Mouse (Mus musculus): Measurements from ENCODE around the gene Cel.

- TF ChIP-seq EP300 (IDR thresholded peaks at IDR 0.05; ENCODE audit: low read depth in 1 of 2, low read length in 2 of 2), result no peak
- no peak for TF ChIP-seq SMC3 (IDR thresholded peaks at IDR 0.05; ENCODE audit: low read depth, low read length)
- no peak for TF ChIP-seq E2F4 (IDR thresholded peaks at IDR 0.05; ENCODE audit: borderline replicate concordance, low read depth, low read length)
- no peak for TF ChIP-seq USF1 (IDR thresholded peaks at IDR 0.05; ENCODE audit: low read depth, low read length)
- no peak for TF ChIP-seq CTCF (IDR thresholded peaks at IDR 0.05 in 2 of 3, conservative IDR thresholded peaks at IDR 0.05 in 1 of 3; ENCODE audit: control insufficient read depth in 1 of 3, insufficient read depth in 1 of 3, low read depth in 2 of 3, low read length in 3 of 3, poor library complexity in 1 of 3, severe bottlenecking in 1 of 3)
- no peak for TF ChIP-seq POLR2A (IDR thresholded peaks at IDR 0.05; ENCODE audit: control insufficient read depth in 1 of 2, insufficient read depth in 1 of 2, low read depth in 1 of 2, low read length in 2 of 2, poor library complexity in 1 of 2)
- no peak for TF ChIP-seq POLR2AphosphoS5 (IDR thresholded peaks at IDR 0.05; ENCODE audit: borderline replicate concordance, low read depth, low read length)
- TF ChIP-seq ZKSCAN1 (IDR thresholded peaks at IDR 0.05; ENCODE audit: low read depth, low read length), result no peak
- no peak for TF ChIP-seq POLR2AphosphoS2 (IDR thresholded peaks at IDR 0.05; ENCODE audit: low read length)
- no peak for TF ChIP-seq ZC3H11A (IDR thresholded peaks at IDR 0.05; ENCODE audit: low read depth, low read length)
Measured at GRCm38 (mm10) chr2:28525943-28526876, 37.0 kb downstream of the Cel start.
